Mouse (Mus musculus) olfactory bulb, adult 2 months (tissue): ENCODE results near the gene Fzd1.

Source experiments
- CTCF ChIP-seq: fragments of 200-500 bp; IDR thresholded peaks from 2 replicates; pipeline ENCODE4 v1.5.1; 2012; ENCODE audit warnings: low read depth, mild to moderate bottlenecking, low read length, moderate library complexity; ENCODE audit not compliant: insufficient read depth
- POLR2A ChIP-seq: fragments of 200-500 bp; IDR thresholded peaks from 2 replicates; pipeline ENCODE4 v1.6.1; 2012; ENCODE audit warnings: mild to moderate bottlenecking, low read depth, low read length, moderate library complexity; ENCODE audit not compliant: insufficient read depth

DNA sequence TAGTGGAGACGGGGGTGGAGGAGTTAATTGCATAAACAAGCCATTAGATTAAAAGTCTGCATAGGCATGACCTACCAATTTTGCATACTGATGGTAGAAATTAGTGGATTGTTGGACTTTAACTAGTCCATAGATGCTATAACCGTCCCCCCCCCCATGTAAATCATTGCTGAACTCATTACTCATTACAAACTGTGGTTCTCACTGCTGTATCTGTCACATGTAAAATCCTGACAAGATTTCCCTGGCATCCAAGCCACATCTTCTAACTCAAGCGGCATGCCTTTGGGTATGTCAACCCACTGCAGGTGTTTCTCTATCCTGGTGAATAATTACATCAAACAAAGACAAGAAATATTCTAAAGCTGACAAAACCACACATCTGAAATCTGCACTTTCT is 26.8 kb downstream of the Fzd1 start:
- TF ChIP-seq CTCF, result no peak
- no peak for TF ChIP-seq POLR2A
